Comparison of ENCODE assay signal across 8 mouse cellular contexts in genomic region chr11:49713336-49714334, GRCm38 (mm10). TPM values are rescaled to one million over a fixed set of nuclear protein-coding genes. Genes with fewer than 3 reads are reported as not detected.
DNase-seq lines count a peak whose midpoint lies in the region; ATAC-seq and TF ChIP-seq lines count a peak whose summit lies in the region.

No protein-coding gene starts in this region.

- WGBS in limb, embryonic 10.5 days, result 41% methylated on average over 20 of the region's 20 CpGs
- 47% methylated on average over 20 of the region's 20 CpGs for WGBS in midbrain, embryonic 11.5 days

- peaks cover 3% of the 10 kb centered on the region for H3K4me1 ChIP-seq in ES-Bruce4 (ENCODE audit: control insufficient read depth, insufficient read depth, low read length)
- peaks cover 9% of the 10 kb centered on the region; the same call in 1 of the 2 replicates for H3K4me1 ChIP-seq in embryonic fibroblast, embryonic 13.5 days (ENCODE audit: control insufficient read depth, insufficient read depth, low read length)
- H3K4me1 ChIP-seq in limb, embryonic 10.5 days, result peaks cover 22% of the 10 kb centered on the region
- peaks cover 21% of the 10 kb centered on the region for H3K4me1 ChIP-seq in midbrain, embryonic 11.5 days (ENCODE audit: control insufficient read depth, insufficient read depth, low read length)

- intact Hi-C loops in heart, postnatal 25 days (cut with DNase I), result no loop called here

- ATAC-seq in midbrain, embryonic 11.5 days (ENCODE audit: low FRiP score), result peak; percentile 38

- H3K27me3 ChIP-seq in ES-Bruce4 (ENCODE audit: control insufficient read depth, insufficient read depth, low read length, poor library complexity, severe bottlenecking), result no peaks in the 10 kb centered on the region
- H3K27me3 ChIP-seq in limb, embryonic 10.5 days (ENCODE audit: low read depth, poor library complexity, severe bottlenecking), result no peaks in the 10 kb centered on the region
- no peaks in the 10 kb centered on the region for H3K27me3 ChIP-seq in midbrain, embryonic 11.5 days (ENCODE audit: control insufficient read depth, insufficient read depth, low read length)

- peak overlapping the region; percentile 32 for H3K9ac ChIP-seq in ES-Bruce4 (ENCODE audit: low read depth, poor library complexity, severe bottlenecking)
- peak overlapping the region; percentile 98 for H3K9ac ChIP-seq in midbrain, embryonic 11.5 days (ENCODE audit: low read length)

- no peak for TF ChIP-seq CTCF in ES-Bruce4 (IDR thresholded peaks at IDR 0.05; ENCODE audit: low read depth, low read length)
- no peak for TF ChIP-seq CTCF in embryonic fibroblast, embryonic 13.5 days (IDR thresholded peaks at IDR 0.05; ENCODE audit: borderline replicate concordance, insufficient read depth, low read length)

- TF ChIP-seq EP300 in ES-Bruce4 (IDR thresholded peaks at IDR 0.05; ENCODE audit: insufficient read depth, low read depth, low read length), result no peak

- H3K9me3 ChIP-seq in ES-Bruce4 (replicated peaks; ENCODE audit: control insufficient read depth, insufficient read depth, low read length, poor library complexity, severe bottlenecking), result no peaks in the 10 kb centered on the region
- no peaks in the 10 kb centered on the region for H3K9me3 ChIP-seq in limb, embryonic 10.5 days (replicated peaks)
- H3K9me3 ChIP-seq in midbrain, embryonic 11.5 days (ENCODE audit: control insufficient read depth, low read length), result no peaks in the 10 kb centered on the region

- peak overlapping the region; percentile 56 for H3K4me3 ChIP-seq in ES-Bruce4 (ENCODE audit: low read depth, low read length)
- peak overlapping the region; percentile 24; the same call in 1 of the 2 replicates for H3K4me3 ChIP-seq in embryonic fibroblast, embryonic 13.5 days (ENCODE audit: insufficient read depth, low read length)
- peak overlapping the region; percentile 83 for H3K4me3 ChIP-seq in limb, embryonic 10.5 days
- H3K4me3 ChIP-seq in midbrain, embryonic 11.5 days (ENCODE audit: low read depth, low read length), result peak overlapping the region; percentile 83

- peaks cover 6% of the 10 kb centered on the region; the same call in 1 of the 2 replicates for H3K36me3 ChIP-seq in ES-Bruce4 (ENCODE audit: control insufficient read depth, insufficient read depth, low read length, poor library complexity, severe bottlenecking)
- H3K36me3 ChIP-seq in limb, embryonic 10.5 days, result peaks cover 20% of the 10 kb centered on the region
- no peaks in the 10 kb centered on the region for H3K36me3 ChIP-seq in midbrain, embryonic 11.5 days (ENCODE audit: control insufficient read depth, insufficient read depth, low read length)

- TF ChIP-seq POLR2A in ES-Bruce4 (IDR thresholded peaks at IDR 0.05; ENCODE audit: insufficient read depth, low read length), result no peak
- TF ChIP-seq POLR2A in embryonic fibroblast, embryonic 13.5 days (IDR thresholded peaks at IDR 0.05; ENCODE audit: low read depth, low read length), result 0 out of 2 replicates have a peak, but pooled peaks have one; percentile 35

- peak overlapping the region; percentile 61 for H3K4me2 ChIP-seq in midbrain, embryonic 11.5 days

- DNase-seq in adipocyte (ENCODE audit: low spot score), result peak; percentile 22
- DNase-seq in heart, postnatal 25 days (ENCODE audit: low spot score), result peak; percentile 16
- DNase-seq in limb, embryonic 10.5 days (ENCODE audit: low spot score), result peak; percentile 63
- peak; percentile 91 for DNase-seq in midbrain, embryonic 11.5 days (ENCODE audit: low spot score, missing footprints)
- peak; percentile 35 for DNase-seq in testis, postnatal 14 days (ENCODE audit: low spot score)
- DNase-seq in left cerebral cortex, adult 11 months (ENCODE audit: low spot score), result no peak

- no peak overlapping the region; the same call in 1 of the 2 replicates for H3K27ac ChIP-seq in ES-Bruce4 (ENCODE audit: insufficient read depth, low read length)
- peak overlapping the region; percentile 81; the same call in 1 of the 2 replicates for H3K27ac ChIP-seq in embryonic fibroblast, embryonic 13.5 days (ENCODE audit: insufficient read depth, low read length)
- peak overlapping the region; percentile 99 for H3K27ac ChIP-seq in limb, embryonic 10.5 days
- no peak overlapping the region for H3K27ac ChIP-seq in midbrain, embryonic 11.5 days (ENCODE audit: low read depth, low read length)

RNA-seq across cellular contexts. Expression of gene Cnot6, which starts 1.1 kb away (rescaled TPM):
- polyA plus RNA-seq in ES-Bruce4 (2011; ENCODE audit: insufficient read depth, insufficient read length, low read depth, missing spikeins), result 60.3 and 64.3 TPM in 2 replicates
- polyA plus RNA-seq in embryonic fibroblast, embryonic 13.5 days (2011; ENCODE audit: insufficient read length, low read depth, missing spikeins), result 66.6 and 94.8 TPM in 2 replicates
- total RNA-seq in heart, postnatal 25 days (2021), result 10 to 100 TPM; 20.9 to 25.0 TPM
- polyA plus RNA-seq in limb, embryonic 10.5 days (2016; fragmentation: Nextera tagmentation; extraction: Ambion mirVana), result 59.1 and 63.4 TPM in 2 replicates
- polyA plus RNA-seq in midbrain, embryonic 11.5 days (2014; fragmentation: Nextera tagmentation; extraction: Ambion mirVana), result 55.9 and 60.1 TPM in 2 replicates

RNA-seq across cellular contexts. Expression of gene Scgb3a1, which starts 50.2 kb away (rescaled TPM):
- not detected in 2 replicates for polyA plus RNA-seq in ES-Bruce4 (2011; ENCODE audit: insufficient read depth, insufficient read length, low read depth, missing spikeins)
- polyA plus RNA-seq in embryonic fibroblast, embryonic 13.5 days (2011; ENCODE audit: insufficient read length, low read depth, missing spikeins), result not detected in 2 replicates
- total RNA-seq in heart, postnatal 25 days (2021), result 1 to 10 TPM; 1.2 to 1.4 TPM
- polyA plus RNA-seq in limb, embryonic 10.5 days (2016; fragmentation: Nextera tagmentation; extraction: Ambion mirVana), result not detected in 2 replicates
- not detected in 2 replicates for polyA plus RNA-seq in midbrain, embryonic 11.5 days (2014; fragmentation: Nextera tagmentation; extraction: Ambion mirVana)

Comparison
In these comparisons a context has a peak if more than half of its experiments do, and no peak if none do; other contexts are left out.
1. H3K27ac ChIP-seq: peak in embryonic fibroblast, embryonic 13.5 days (single experiment) and limb, embryonic 10.5 days (single experiment); none in ES-Bruce4 (single experiment) and midbrain, embryonic 11.5 days (single experiment).
2. H3K4me3 ChIP-seq: peak in every context shown above with its lines; median percentile 83 in limb, embryonic 10.5 days; 83 in midbrain, embryonic 11.5 days; 56 in ES-Bruce4; 24 in embryonic fibroblast, embryonic 13.5 days.